Mouse (Mus musculus) neural tube, embryonic 11.5 days (tissue): ENCODE data around the gene Fkbp1b. TPM values are rescaled to one million over a fixed set of nuclear protein-coding genes. Genes with fewer than 3 reads are reported as not detected.

Experiments
- ATAC-seq: fragments of 200-750 bp; cut with Nextera tagmentation; 2 replicates; pipeline ENCODE4 v1.8.0; 2017; ENCODE audit warnings: moderate number of reproducible peaks, mild to moderate bottlenecking, moderate TSS enrichment, moderate library complexity; ENCODE audit not compliant: insufficient read depth, low FRiP score, low TSS enrichment
- DNase-seq: peaks from one replicate; pipeline ENCODE4 v3.0.0-alpha.2; 2015; ENCODE audit warnings: low spot score
- H3K27ac ChIP-seq: fragments of 300-500 bp; sonication (generic); 2 replicates; pipeline ENCODE4 v1.5.1; 2014; ENCODE audit warnings: low read depth, mild to moderate bottlenecking, low read length
- H3K27me3 ChIP-seq: fragments of 300-500 bp; sonication (generic); 2 replicates; pipeline ENCODE4 v1.6.1; 2014; ENCODE audit warnings: mild to moderate bottlenecking, low read length, mixed read lengths; ENCODE audit not compliant: control insufficient read depth, insufficient read depth
- H3K36me3 ChIP-seq: fragments of 300-500 bp; sonication (generic); 2 replicates; pipeline ENCODE4 v1.6.1; 2014; ENCODE audit warnings: mild to moderate bottlenecking, low read length, moderate library complexity, mixed read lengths; ENCODE audit not compliant: control insufficient read depth, insufficient read depth
- H3K4me1 ChIP-seq: fragments of 300-500 bp; sonication (generic); 2 replicates; pipeline ENCODE4 v1.6.1; 2014; ENCODE audit warnings: low read length, mixed read lengths; ENCODE audit not compliant: control insufficient read depth, insufficient read depth
- H3K4me2 ChIP-seq: fragments of 300-500 bp; sonication (generic); 2 replicates; pipeline ENCODE4 v1.6.1; 2014; ENCODE audit warnings: low read depth, mild to moderate bottlenecking, moderate library complexity
- H3K4me3 ChIP-seq: fragments of 300-500 bp; sonication (generic); 2 replicates; pipeline ENCODE4 v1.5.1; 2014; ENCODE audit warnings: low read depth, low read length
- H3K9ac ChIP-seq: fragments of 300-500 bp; sonication (generic); 2 replicates; pipeline ENCODE4 v1.6.1; 2014; ENCODE audit warnings: mild to moderate bottlenecking, low read length
- H3K9me3 ChIP-seq: fragments of 300-500 bp; sonication (generic); 2 replicates; pipeline ENCODE4 v1.6.1; 2016; ENCODE audit warnings: low read length; ENCODE audit not compliant: control insufficient read depth
- WGBS: fragments of 180-500 bp; shearing (Covaris S2); extraction: QIAGEN DNeasy Blood & Tissue Kit; methylation state at CpG from one replicate; pipeline ENCODE4 v1.1.7; 2014; 5-methylcytosine and 5-hydroxymethylcytosine counted together
- polyA plus RNA-seq: library from polyadenylated mRNA; unstranded; fragments of >200 nt; fragmentation: Nextera tagmentation; extraction: Ambion mirVana; gene quantifications from 2 replicates; pipeline ENCODE4 v1.2.1, GENCODE M21; 2014

The Fkbp1b gene
- polyA plus RNA-seq, 1 experiment from 2014 or later, result 30.2 TPM

GRCm38 (mm10) chr12:4863654-4864337 lies 22.4 kb upstream of the Fkbp1b start:
- ATAC-seq (no peak), DNase-seq (no peak)
- Histone ChIP-seq H3K9ac (no peak overlapping the region), H3K4me3 (no peak overlapping the region), H3K27ac (no peak overlapping the region), H3K36me3 (peaks cover 2% of the 10 kb centered on the region), H3K9me3 (no peaks in the 10 kb centered on the region), H3K4me2 (no peak overlapping the region), H3K27me3 (no peaks in the 10 kb centered on the region), H3K4me1 (peaks cover 6% of the 10 kb centered on the region; the same call in 1 of the 2 replicates)
- WGBS, result 79% methylated on average over 4 of the region's 4 CpGs

GRCm38 (mm10) chr12:4862672-4863071 lies 21.3 kb upstream of the Fkbp1b start:
- ATAC-seq (no peak), DNase-seq (no peak)
- Histone ChIP-seq H3K9me3 (no peaks in the 10 kb centered on the region), H3K27me3 (no peaks in the 10 kb centered on the region), H3K4me3 (no peak overlapping the region), H3K4me1 (peaks cover 6% of the 10 kb centered on the region; the same call in 1 of the 2 replicates), H3K36me3 (peaks cover 2% of the 10 kb centered on the region), H3K9ac (no peak overlapping the region), H3K4me2 (no peak overlapping the region), H3K27ac (no peak overlapping the region)
- 90% methylated on average over 4 of the region's 4 CpGs for WGBS

- 46% methylated on average over 11 of the region's 11 CpGs for WGBS
- Histone ChIP-seq H3K27ac (peak overlapping the region; percentile 72; the same call in 1 of the 2 replicates), H3K4me1 (peaks cover 6% of the 10 kb centered on the region; the same call in 1 of the 2 replicates), H3K9ac (no peak overlapping the region), H3K36me3 (peaks cover 4% of the 10 kb centered on the region), H3K4me2 (no peak overlapping the region), H3K4me3 (no peak overlapping the region), H3K9me3 (no peaks in the 10 kb centered on the region), H3K27me3 (no peaks in the 10 kb centered on the region)
- DNase-seq, result peak; percentile 66
- peak; percentile 84 for ATAC-seq
Measured at GRCm38 (mm10) chr12:4859241-4859914, 18.0 kb upstream of the Fkbp1b start.

DNA sequence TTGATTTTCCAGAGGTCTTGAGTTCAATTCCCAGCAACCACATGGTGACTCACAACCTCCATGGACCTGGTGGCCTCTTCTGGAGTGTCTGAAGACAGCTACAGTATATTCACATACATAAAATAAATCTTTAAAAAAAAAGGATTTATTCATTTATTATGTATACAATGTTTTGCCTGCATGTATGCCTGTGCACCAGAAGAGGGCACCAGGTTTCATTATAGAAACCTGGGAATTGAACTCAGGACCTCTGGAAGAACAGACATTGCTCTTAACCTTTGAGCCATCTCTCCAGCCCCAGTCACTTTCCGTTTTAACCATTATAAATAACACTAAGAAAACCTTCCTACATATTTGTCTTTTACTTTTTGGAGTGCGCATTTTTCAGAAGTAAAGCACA lies 15.4 kb upstream of the Fkbp1b start:
- H3K27me3 ChIP-seq, result no peaks in the 10 kb centered on the region
- no peak overlapping the region for H3K9ac ChIP-seq
- H3K9me3 ChIP-seq, result no peaks in the 10 kb centered on the region
- no peak for DNase-seq
- no peak for ATAC-seq
- no peak overlapping the region for H3K4me3 ChIP-seq
- H3K27ac ChIP-seq, result no peak overlapping the region
- WGBS, result 97% methylated on average over 2 of the region's 2 CpGs
- H3K36me3 ChIP-seq, result 0 out of 2 replicates have a peak, but pooled peaks cover 2% of the 10 kb centered on the region
- peaks cover 6% of the 10 kb centered on the region; the same call in 1 of the 2 replicates for H3K4me1 ChIP-seq
- no peak overlapping the region for H3K4me2 ChIP-seq

DNA sequence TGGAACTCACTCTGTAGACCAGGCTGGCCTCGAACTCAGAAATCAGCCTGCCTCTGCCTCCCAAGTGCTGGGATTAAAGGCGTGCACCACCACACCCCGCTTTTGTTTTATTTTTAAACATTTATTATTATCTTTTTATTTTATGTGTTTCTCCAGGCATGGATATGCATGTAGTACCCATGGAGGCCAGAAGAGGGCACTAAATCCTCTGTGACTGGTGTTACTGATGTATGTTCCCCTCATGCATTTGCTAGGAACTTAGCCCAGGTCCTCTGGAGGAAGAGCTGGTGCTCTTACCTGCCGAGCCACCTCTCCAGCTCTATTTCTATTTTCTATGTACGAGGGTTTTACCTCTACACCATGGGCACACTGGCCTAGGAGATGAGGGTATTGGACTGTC lies 14.8 kb upstream of the Fkbp1b start:
- 0 out of 2 replicates have a peak, but pooled peaks cover 2% of the 10 kb centered on the region for H3K36me3 ChIP-seq
- H3K27me3 ChIP-seq, result no peaks in the 10 kb centered on the region
- no peak overlapping the region for H3K4me3 ChIP-seq
- 96% methylated on average over 5 of the region's 5 CpGs for WGBS
- DNase-seq (no peak), ATAC-seq (no peak)
- H3K4me1 ChIP-seq, result peaks cover 6% of the 10 kb centered on the region; the same call in 1 of the 2 replicates
- no peaks in the 10 kb centered on the region for H3K9me3 ChIP-seq
- H3K27ac ChIP-seq, result no peak overlapping the region
- H3K9ac ChIP-seq, result no peak overlapping the region
- H3K4me2 ChIP-seq, result no peak overlapping the region

GRCm38 (mm10) chr12:4843741-4844140 lies 2.4 kb upstream of the Fkbp1b start:
- H3K4me1 ChIP-seq, result peaks cover 10% of the 10 kb centered on the region
- H3K27me3 ChIP-seq, result peaks cover 5% of the 10 kb centered on the region; the same call in 1 of the 2 replicates
- H3K36me3 ChIP-seq, result no peaks in the 10 kb centered on the region
- H3K4me3 ChIP-seq, result peak overlapping the region; percentile 54
- H3K9me3 ChIP-seq, result no peaks in the 10 kb centered on the region
- ATAC-seq (no peak), DNase-seq (peak; percentile 31)
- H3K27ac ChIP-seq, result no peak overlapping the region
- under 1% methylated on average over 12 of the region's 12 CpGs for WGBS
- H3K4me2 ChIP-seq, result peak overlapping the region; percentile 63
- H3K9ac ChIP-seq, result peak overlapping the region; percentile 35

- H3K4me2 ChIP-seq, result peak within 1 kb of the TSS; percentile 63
- H3K27ac ChIP-seq, result no peak within 1 kb of the TSS
- H3K27me3 ChIP-seq, result peaks cover 5% of the 10 kb centered on the region; the same call in 1 of the 2 replicates
- no peaks in the 10 kb centered on the region for H3K9me3 ChIP-seq
- no peaks in the 10 kb centered on the region for H3K36me3 ChIP-seq
- DNase-seq (peak; percentile 92), ATAC-seq (peak; percentile 91)
- H3K9ac ChIP-seq, result peak within 1 kb of the TSS; percentile 35
- WGBS, result under 1% methylated on average over 30 of the region's 30 CpGs
- peaks cover 10% of the 10 kb centered on the region for H3K4me1 ChIP-seq
- peak within 1 kb of the TSS; percentile 54 for H3K4me3 ChIP-seq
Measured at GRCm38 (mm10) chr12:4842890-4843597, 1.7 kb upstream of the Fkbp1b start, which contains the start of gene Wdcp. TSS of gene Wdcp (plus strand) at chr12:4843303.

DNA sequence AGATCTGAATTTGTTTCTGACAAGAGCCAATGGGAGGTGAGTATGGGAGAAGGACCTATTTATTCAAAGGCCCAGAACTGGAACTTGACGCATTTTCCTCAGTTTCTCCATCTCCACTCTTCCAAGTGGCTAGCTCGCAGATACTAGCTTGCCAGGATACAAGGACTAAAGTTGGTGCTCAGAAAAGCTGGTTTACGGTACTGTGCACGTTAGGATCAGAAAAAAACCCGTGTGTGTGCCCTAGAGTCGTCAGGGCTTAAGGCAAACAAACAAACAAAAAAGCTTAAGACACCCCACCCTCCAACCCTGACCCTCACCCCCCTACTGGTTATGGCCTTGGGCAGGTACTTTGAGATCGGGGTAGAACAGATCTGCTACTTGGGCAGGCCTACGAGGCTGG lies 1.1 kb upstream of the Fkbp1b start:
- no peaks in the 10 kb centered on the region for H3K36me3 ChIP-seq
- H3K27me3 ChIP-seq, result peaks cover 5% of the 10 kb centered on the region; the same call in 1 of the 2 replicates
- H3K9me3 ChIP-seq, result no peaks in the 10 kb centered on the region
- 87% methylated on average over 8 of the region's 8 CpGs for WGBS
- DNase-seq (no peak), ATAC-seq (no peak)
- H3K4me1 ChIP-seq, result peaks cover 10% of the 10 kb centered on the region
- peak overlapping the region; percentile 54; the same call in 1 of the 2 replicates for H3K4me3 ChIP-seq
- H3K4me2 ChIP-seq, result no peak overlapping the region
- no peak overlapping the region for H3K27ac ChIP-seq
- H3K9ac ChIP-seq, result no peak overlapping the region
